ENCODE assay signal across 9 mouse cellular contexts in the genomic region with DNA sequence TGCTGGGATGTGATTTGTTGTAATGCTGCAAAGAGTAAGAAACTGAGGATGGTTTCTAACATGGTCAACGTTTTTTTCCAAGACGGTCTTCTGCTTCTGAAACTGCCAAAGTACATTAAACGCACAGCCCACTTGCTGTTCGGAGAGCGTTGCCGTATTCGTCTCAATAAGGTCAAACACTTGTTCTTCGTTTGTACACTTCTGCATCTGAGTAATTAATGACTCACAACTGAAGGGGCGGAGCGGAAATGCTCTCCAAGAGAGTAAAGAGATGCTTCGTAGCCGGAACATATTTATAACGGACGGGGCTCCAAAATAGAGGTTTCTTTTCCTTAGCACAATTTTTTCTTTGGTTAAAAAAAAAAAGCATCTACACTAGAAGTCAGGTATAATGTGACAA. TPM values are rescaled to one million over a fixed set of nuclear protein-coding genes. Genes with fewer than 3 reads are reported as not detected.
DNase-seq lines count a peak whose midpoint lies in the region; ATAC-seq and TF ChIP-seq lines count a peak whose summit lies in the region.
"Had no signal": no experiment of that assay in that cellular context is flagged by ENCODE, and none has a peak within 500 bp of the region (broad histone marks: within the 10 kb centered on the region; RNA-seq: fewer than 3 reads in every experiment).

No protein-coding gene starts in this region.

- peak overlapping the region; percentile 90; the same call in 1 of the 2 replicates for H3K4me3 ChIP-seq in heart, embryonic 11.5 days (ENCODE audit: low read depth, low read length)
- no peak overlapping the region for H3K4me3 ChIP-seq in forebrain, embryonic 14.5 days (ENCODE audit: low read depth, low read length)
- peak overlapping the region; percentile 78; the same call in 1 of the 2 replicates for H3K4me3 ChIP-seq in midbrain, postnatal 0 days (ENCODE audit: low read depth, low read length)

- H3K9me3 ChIP-seq in heart, embryonic 11.5 days (replicated peaks; ENCODE audit: control insufficient read depth, low read length), result no peaks in the 10 kb centered on the region
- H3K9me3 ChIP-seq in forebrain, embryonic 14.5 days (replicated peaks; ENCODE audit: control insufficient read depth, low read length), result no peaks in the 10 kb centered on the region
- H3K9me3 ChIP-seq in midbrain, postnatal 0 days (ENCODE audit: low read length), result no peaks in the 10 kb centered on the region
- H3K9me3 ChIP-seq: embryonic facial prominence, embryonic 12.5 days had no signal

- H3K4me1 ChIP-seq in heart, embryonic 11.5 days (ENCODE audit: control insufficient read depth, insufficient read depth, low read length), result no peaks in the 10 kb centered on the region
- peaks cover 9% of the 10 kb centered on the region for H3K4me1 ChIP-seq in forebrain, embryonic 14.5 days (ENCODE audit: control insufficient read depth, insufficient read depth, low read length)
- no peaks in the 10 kb centered on the region for H3K4me1 ChIP-seq in midbrain, postnatal 0 days (ENCODE audit: insufficient read depth, low read length)
- H3K4me1 ChIP-seq: embryonic facial prominence, embryonic 12.5 days had no signal

- H3K36me3 ChIP-seq in heart, embryonic 11.5 days (ENCODE audit: control insufficient read depth, insufficient read depth, low read length), result no peaks in the 10 kb centered on the region; the same call in 1 of the 2 replicates
- H3K36me3 ChIP-seq in forebrain, embryonic 14.5 days (ENCODE audit: control insufficient read depth, insufficient read depth, low read length), result peaks cover 8% of the 10 kb centered on the region
- peaks cover 4% of the 10 kb centered on the region; the same call in 1 of the 2 replicates for H3K36me3 ChIP-seq in midbrain, postnatal 0 days (ENCODE audit: insufficient read depth, low read length)

- no peak overlapping the region for H3K9ac ChIP-seq in heart, embryonic 11.5 days (ENCODE audit: low read depth, low read length)
- H3K9ac ChIP-seq in forebrain, embryonic 14.5 days (ENCODE audit: low read length), result no peak overlapping the region
- no peak overlapping the region for H3K9ac ChIP-seq in midbrain, postnatal 0 days (replicated peaks; ENCODE audit: low read length, poor library complexity, severe bottlenecking)

- no peak for ATAC-seq in heart, embryonic 11.5 days (replicated peaks; ENCODE audit: insufficient number of reproducible peaks, low FRiP score, low TSS enrichment)
- no peak for ATAC-seq in forebrain, embryonic 14.5 days
- ATAC-seq in midbrain, postnatal 0 days (ENCODE audit: low FRiP score), result no peak

- WGBS in heart, embryonic 11.5 days (ENCODE audit: insufficient replicate concordance), result 91% methylated on average over 14 of the region's 14 CpGs
- 76% methylated on average over 14 of the region's 14 CpGs for WGBS in forebrain, embryonic 14.5 days
- WGBS in midbrain, postnatal 0 days, result 88% methylated on average over 14 of the region's 14 CpGs

- H3K27me3 ChIP-seq in heart, embryonic 11.5 days (ENCODE audit: control insufficient read depth, insufficient read depth, low read length), result no peaks in the 10 kb centered on the region
- H3K27me3 ChIP-seq in forebrain, embryonic 14.5 days (replicated peaks; ENCODE audit: control insufficient read depth, insufficient read depth, low read length), result no peaks in the 10 kb centered on the region
- H3K27me3 ChIP-seq in midbrain, postnatal 0 days (ENCODE audit: insufficient read depth, low read length), result no peaks in the 10 kb centered on the region
- H3K27me3 ChIP-seq: embryonic facial prominence, embryonic 12.5 days had no signal

- no peak overlapping the region for H3K27ac ChIP-seq in heart, embryonic 11.5 days (ENCODE audit: low read depth, low read length)
- no peak overlapping the region for H3K27ac ChIP-seq in forebrain, embryonic 14.5 days (ENCODE audit: low read depth, low read length)
- no peak overlapping the region for H3K27ac ChIP-seq in midbrain, postnatal 0 days (ENCODE audit: low read depth, low read length)
- H3K27ac ChIP-seq: embryonic facial prominence, embryonic 12.5 days had no signal

- no peak for DNase-seq in heart, adult 11 months
- peak; percentile 21 for DNase-seq in lung, postnatal 36 days
- no peak for DNase-seq in lung, postnatal 4 days
- no peak for DNase-seq in forebrain, embryonic 14.5 days (ENCODE audit: low spot score)
- no peak for DNase-seq in midbrain, postnatal 0 days (ENCODE audit: low spot score)
- DNase-seq in T-cell, adult 2 months (ENCODE audit: low spot score), result no peak
- no peak for DNase-seq in Muller cell, postnatal 12 days (ENCODE audit: inconsistent ontology term)

- no peak for TF ChIP-seq CTCF in midbrain, postnatal 0 days (IDR thresholded peaks at IDR 0.05)

- H3K4me2 ChIP-seq in heart, embryonic 11.5 days, result no peak overlapping the region
- peak overlapping the region; percentile 80 for H3K4me2 ChIP-seq in forebrain, embryonic 14.5 days (ENCODE audit: low read length)
- H3K4me2 ChIP-seq in midbrain, postnatal 0 days (ENCODE audit: low read depth, low read length, poor library complexity, severe bottlenecking), result peak overlapping the region; percentile 53

RNA-seq across cellular contexts. Expression of a gene that starts 1.1 kb away (rescaled TPM):
- 23.5 and 24.4 TPM in 2 replicates for polyA plus RNA-seq in heart, embryonic 11.5 days (2014; fragmentation: Nextera tagmentation; extraction: Ambion mirVana)
- polyA plus RNA-seq in forebrain, embryonic 14.5 days (2014; fragmentation: Nextera tagmentation; extraction: Ambion mirVana), result 13.7 and 16.8 TPM in 2 replicates
- 22.6 and 25.0 TPM in 2 replicates for total RNA-seq in midbrain, postnatal 0 days (2014; rRNA removed)
- 12.6 and 13.8 TPM in 2 replicates for polyA plus RNA-seq in midbrain, postnatal 0 days (2015; fragmentation: Nextera tagmentation; extraction: Ambion mirVana)

RNA-seq across cellular contexts. Expression of a gene that starts 10.2 kb away (rescaled TPM):
- polyA plus RNA-seq in heart, embryonic 11.5 days (2014; fragmentation: Nextera tagmentation; extraction: Ambion mirVana), result 76.8 and 87.8 TPM in 2 replicates
- 77.8 and 83.6 TPM in 2 replicates for polyA plus RNA-seq in forebrain, embryonic 14.5 days (2014; fragmentation: Nextera tagmentation; extraction: Ambion mirVana)
- total RNA-seq in midbrain, postnatal 0 days (2014; rRNA removed), result 13.6 and 20.7 TPM in 2 replicates
- polyA plus RNA-seq in midbrain, postnatal 0 days (2015; fragmentation: Nextera tagmentation; extraction: Ambion mirVana), result 119 and 140 TPM in 2 replicates

RNA-seq across cellular contexts. Expression of a gene that starts 42.3 kb away (rescaled TPM):
- polyA plus RNA-seq in heart, embryonic 11.5 days (2014; fragmentation: Nextera tagmentation; extraction: Ambion mirVana), result 14.6 and 16.4 TPM in 2 replicates
- 0.11 and 0.13 TPM in 2 replicates for polyA plus RNA-seq in forebrain, embryonic 14.5 days (2014; fragmentation: Nextera tagmentation; extraction: Ambion mirVana)
- total RNA-seq in midbrain, postnatal 0 days (2014; rRNA removed), result not detected in 2 replicates
- polyA plus RNA-seq in midbrain, postnatal 0 days (2015; fragmentation: Nextera tagmentation; extraction: Ambion mirVana), result 0.11 TPM in 1 of 2 replicates, not detected in the other

Comparison
In these comparisons a context has a peak if more than half of its experiments do, and no peak if none do; other contexts are left out.
1. RNA of a gene that starts 42.3 kb away (polyA plus RNA-seq): 14.6 to 16.4 TPM in heart, embryonic 11.5 days; 0.11 to 0.13 TPM in forebrain, embryonic 14.5 days and 0.11 TPM in midbrain, postnatal 0 days; every median in the first group is over 10 times any median in the second.